In genomic region chr17:57060231-57060801, GRCm38 (mm10) we compare ENCODE assay signal across 2 mouse cellular contexts.
TF ChIP-seq lines count a peak whose summit lies in the region.

No protein-coding gene starts in this region.

TF ChIP-seq in C2C12, 6 proteins besides CTCF, POLR2A, EP300 and RAD21:
- no peak for TF ChIP-seq FOSL1 (IDR thresholded peaks at IDR 0.05; ENCODE audit: insufficient read depth, low read length, poor library complexity, severe bottlenecking)
- TF ChIP-seq USF1 (IDR thresholded peaks at IDR 0.05; ENCODE audit: low read depth) = no peak
- TF ChIP-seq MYOD1 (IDR thresholded peaks at IDR 0.05; ENCODE audit: control insufficient read depth, insufficient read length, low read depth) = no peak
- TF ChIP-seq MAX (IDR thresholded peaks at IDR 0.05) = no peak
- no peak for TF ChIP-seq CEBPB (IDR thresholded peaks at IDR 0.05; ENCODE audit: low read depth)

TF ChIP-seq in myocyte, 11 proteins besides CTCF, POLR2A, EP300 and RAD21:
- TF ChIP-seq MYOD1 (IDR thresholded peaks at IDR 0.05; ENCODE audit: control insufficient read depth in 1 of 3, insufficient read length in 2 of 3, low read depth in 2 of 3) (peak in 2 of 3 experiments; percentile 15 to 40), MYOG (IDR thresholded peaks at IDR 0.05; ENCODE audit: control insufficient read depth in 1 of 3, insufficient read depth in 1 of 3, insufficient read length in 2 of 3, low read depth in 2 of 3) (peak in 1 of 3 experiments; percentile 38), E2F4 (IDR thresholded peaks at IDR 0.05; ENCODE audit: insufficient read depth) (no peak)
